Mouse (Mus musculus): Measurements from ENCODE around the gene Flywch2.

The Flywch2 gene

GRCm38 (mm10) chr17:23745301-23746251 is 40.3 kb downstream of the Flywch2 start, which contains the start of gene Kremen2:
Gene Kremen2 (minus strand): TSS chr17:23745833.
- TF ChIP-seq POU5F1 (IDR thresholded peaks at IDR 0.05; ENCODE audit: borderline replicate concordance, low read length): no peak
- no peak for TF ChIP-seq CTCF (conservative IDR thresholded peaks at IDR 0.05; ENCODE audit: low read length)
- TF ChIP-seq NANOG (IDR thresholded peaks at IDR 0.05; ENCODE audit: borderline replicate concordance, low read length): no peak
- peaks cover 76% of the 10 kb centered on the region for H3K27me3 ChIP-seq (ENCODE audit: insufficient read depth, low read length)
- H3K36me3 ChIP-seq (ENCODE audit: insufficient read depth, low read length): no peaks in the 10 kb centered on the region
- peaks cover 69% of the 10 kb centered on the region for H3K4me1 ChIP-seq (replicated peaks; ENCODE audit: low read depth, low read length)
- H3K4me3 ChIP-seq (replicated peaks; ENCODE audit: low read length): peak within 1 kb of the TSS; percentile 80
- no peaks in the 10 kb centered on the region for H3K9me3 ChIP-seq (ENCODE audit: low read length)

- Histone ChIP-seq H3K9me3 (ENCODE audit: low read length) (no peaks in the 10 kb centered on the region), H3K36me3 (ENCODE audit: insufficient read depth, low read length) (no peaks in the 10 kb centered on the region), H3K27me3 (ENCODE audit: insufficient read depth, low read length) (peaks cover 81% of the 10 kb centered on the region), H3K4me3 (replicated peaks; ENCODE audit: low read length) (peak overlapping the region; percentile 80), H3K4me1 (replicated peaks; ENCODE audit: low read depth, low read length) (peaks cover 76% of the 10 kb centered on the region)
- TF ChIP-seq NANOG (IDR thresholded peaks at IDR 0.05; ENCODE audit: borderline replicate concordance, low read length): no peak
- no peak for TF ChIP-seq POU5F1 (IDR thresholded peaks at IDR 0.05; ENCODE audit: borderline replicate concordance, low read length)
- no peak for TF ChIP-seq CTCF (conservative IDR thresholded peaks at IDR 0.05; ENCODE audit: low read length)
These were observed 41.2 kb downstream of the Flywch2 start for GRCm38 (mm10) chr17:23744651-23745050.

- Histone ChIP-seq H3K9me3 (ENCODE audit: low read length) (no peaks in the 10 kb centered on the region), H3K4me1 (replicated peaks; ENCODE audit: low read depth, low read length) (peaks cover 76% of the 10 kb centered on the region), H3K27me3 (ENCODE audit: insufficient read depth, low read length) (peaks cover 87% of the 10 kb centered on the region), H3K4me3 (replicated peaks; ENCODE audit: low read length) (no peak overlapping the region), H3K36me3 (ENCODE audit: insufficient read depth, low read length) (no peaks in the 10 kb centered on the region)
- no peak for TF ChIP-seq NANOG (IDR thresholded peaks at IDR 0.05; ENCODE audit: borderline replicate concordance, low read length)
- no peak for TF ChIP-seq CTCF (conservative IDR thresholded peaks at IDR 0.05; ENCODE audit: low read length)
- TF ChIP-seq POU5F1 (IDR thresholded peaks at IDR 0.05; ENCODE audit: borderline replicate concordance, low read length): no peak
These were observed 41.8 kb downstream of the Flywch2 start for GRCm38 (mm10) chr17:23744076-23744475.

GRCm38 (mm10) chr17:23742941-23743340 is 42.9 kb downstream of the Flywch2 start:
- peaks cover 75% of the 10 kb centered on the region for H3K4me1 ChIP-seq (replicated peaks; ENCODE audit: low read depth, low read length)
- TF ChIP-seq NANOG (IDR thresholded peaks at IDR 0.05; ENCODE audit: borderline replicate concordance, low read length) (no peak), CTCF (conservative IDR thresholded peaks at IDR 0.05; ENCODE audit: low read length) (no peak), POU5F1 (IDR thresholded peaks at IDR 0.05; ENCODE audit: borderline replicate concordance, low read length) (no peak)

GRCm38 (mm10) chr17:23742210-23742793 is 43.6 kb downstream of the Flywch2 start:
- H3K36me3 ChIP-seq (ENCODE audit: insufficient read depth, low read length): no peaks in the 10 kb centered on the region
- H3K4me1 ChIP-seq (replicated peaks; ENCODE audit: low read depth, low read length): peaks cover 79% of the 10 kb centered on the region
- peaks cover 95% of the 10 kb centered on the region for H3K27me3 ChIP-seq (ENCODE audit: insufficient read depth, low read length)
- TF ChIP-seq CTCF (conservative IDR thresholded peaks at IDR 0.05; ENCODE audit: low read length): no peak
- no peak for TF ChIP-seq POU5F1 (IDR thresholded peaks at IDR 0.05; ENCODE audit: borderline replicate concordance, low read length)
- no peak for TF ChIP-seq NANOG (IDR thresholded peaks at IDR 0.05; ENCODE audit: borderline replicate concordance, low read length)
- peak overlapping the region; percentile 61 for H3K4me3 ChIP-seq (replicated peaks; ENCODE audit: low read length)
- no peaks in the 10 kb centered on the region for H3K9me3 ChIP-seq (ENCODE audit: low read length)

More at GRCm38 (mm10) chr17:23742941-23743340, 42.9 kb downstream of the Flywch2 start:
- Histone ChIP-seq H3K27me3 (ENCODE audit: insufficient read depth, low read length) (peaks cover 95% of the 10 kb centered on the region), H3K4me3 (replicated peaks; ENCODE audit: low read length) (peak overlapping the region; percentile 61), H3K9me3 (ENCODE audit: low read length) (no peaks in the 10 kb centered on the region), H3K36me3 (ENCODE audit: insufficient read depth, low read length) (no peaks in the 10 kb centered on the region)

GRCm38 (mm10) chr17:23741359-23742209 is 44.3 kb downstream of the Flywch2 start:
- no peak for TF ChIP-seq POU5F1 (IDR thresholded peaks at IDR 0.05; ENCODE audit: borderline replicate concordance, low read length)
- TF ChIP-seq CTCF (conservative IDR thresholded peaks at IDR 0.05; ENCODE audit: low read length): no peak
- no peak for TF ChIP-seq NANOG (IDR thresholded peaks at IDR 0.05; ENCODE audit: borderline replicate concordance, low read length)

GRCm38 (mm10) chr17:23740598-23741021 is 45.3 kb downstream of the Flywch2 start, which contains the start of gene Paqr4:
Gene Paqr4 (minus strand): TSS chr17:23740867.
- Histone ChIP-seq H3K36me3 (ENCODE audit: insufficient read depth, low read length) (peaks cover 14% of the 10 kb centered on the region), H3K4me1 (replicated peaks; ENCODE audit: low read depth, low read length) (peaks cover 71% of the 10 kb centered on the region), H3K27me3 (ENCODE audit: insufficient read depth, low read length) (peaks cover 90% of the 10 kb centered on the region), H3K9me3 (ENCODE audit: low read length) (no peaks in the 10 kb centered on the region), H3K4me3 (replicated peaks; ENCODE audit: low read length) (peak within 1 kb of the TSS; percentile 82)
- no peak for TF ChIP-seq NANOG (IDR thresholded peaks at IDR 0.05; ENCODE audit: borderline replicate concordance, low read length)

More at GRCm38 (mm10) chr17:23741359-23742209, 44.3 kb downstream of the Flywch2 start:
- H3K9me3 ChIP-seq (ENCODE audit: low read length): no peaks in the 10 kb centered on the region
- H3K27me3 ChIP-seq (ENCODE audit: insufficient read depth, low read length): peaks cover 97% of the 10 kb centered on the region
- peak overlapping the region; percentile 61 for H3K4me3 ChIP-seq (replicated peaks; ENCODE audit: low read length)
- peaks cover 79% of the 10 kb centered on the region for H3K4me1 ChIP-seq (replicated peaks; ENCODE audit: low read depth, low read length)
- peaks cover 5% of the 10 kb centered on the region for H3K36me3 ChIP-seq (ENCODE audit: insufficient read depth, low read length)

Measured in E14TG2a.4 (cell line).